Mouse (Mus musculus): ENCODE measurements around the gene Gm49337. TPM values are rescaled to one million over a fixed set of nuclear protein-coding genes. Genes with fewer than 3 reads are reported as not detected.
A peak's percentile ranks its signal among the peaks of the same experiment; 100 is the strongest.

The Gm49337 gene
- polyA plus RNA-seq, 1 experiment from 2014 or later = not detected

GRCm38 (mm10) chr4:116182079-116182478 is 8.9 kb downstream of the Gm49337 start:
- no peaks in the 10 kb centered on the region for H3K4me1 ChIP-seq (ENCODE audit: control insufficient read depth, low read depth, low read length)
- WGBS (ENCODE audit: insufficient replicate concordance) = 47% methylated on average over 3 of the region's 3 CpGs
- no peak for ATAC-seq (ENCODE audit: low read depth)
- no peak overlapping the region for H3K4me3 ChIP-seq (ENCODE audit: low read depth, low read length)
- H3K36me3 ChIP-seq (ENCODE audit: control insufficient read depth, insufficient read depth) = no peaks in the 10 kb centered on the region
- no peak overlapping the region for H3K4me2 ChIP-seq (ENCODE audit: low read depth, low read length)
- H3K27ac ChIP-seq (ENCODE audit: low read length) = no peak overlapping the region
- H3K9ac ChIP-seq (ENCODE audit: low read depth, low read length) = no peak overlapping the region
- H3K27me3 ChIP-seq (ENCODE audit: control insufficient read depth, insufficient read depth, low read depth, low read length) = peaks cover 11% of the 10 kb centered on the region
- H3K9me3 ChIP-seq (replicated peaks; ENCODE audit: control insufficient read depth, low read length) = no peaks in the 10 kb centered on the region

DNA sequence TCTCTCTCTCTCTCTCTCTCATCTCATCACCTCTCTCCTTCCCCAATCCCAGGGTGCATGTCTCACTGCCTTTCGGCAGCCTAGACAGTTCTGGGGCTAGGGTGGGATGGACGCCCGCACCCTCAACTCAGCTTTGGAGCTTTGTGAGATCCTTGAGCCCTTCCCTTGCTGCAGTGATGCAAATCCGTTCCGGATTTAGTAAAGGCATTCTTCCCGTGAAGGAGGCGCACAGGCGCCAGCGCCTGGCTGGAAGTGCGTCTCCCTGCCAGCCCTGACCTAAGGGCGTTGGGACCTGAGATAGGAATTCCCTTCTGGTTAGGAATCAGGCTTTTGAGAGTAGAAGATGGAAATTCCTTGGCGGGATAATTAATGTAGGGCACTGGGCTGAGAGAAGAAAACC is 9.6 kb downstream of the Gm49337 start:
- Histone ChIP-seq H3K4me3 (ENCODE audit: low read depth, low read length) (no peak overlapping the region), H3K4me2 (ENCODE audit: low read depth, low read length) (no peak overlapping the region), H3K36me3 (ENCODE audit: control insufficient read depth, insufficient read depth) (no peaks in the 10 kb centered on the region), H3K9me3 (replicated peaks; ENCODE audit: control insufficient read depth, low read length) (no peaks in the 10 kb centered on the region), H3K9ac (ENCODE audit: low read depth, low read length) (no peak overlapping the region), H3K4me1 (ENCODE audit: control insufficient read depth, low read depth, low read length) (no peaks in the 10 kb centered on the region), H3K27me3 (ENCODE audit: control insufficient read depth, insufficient read depth, low read depth, low read length) (peaks cover 9% of the 10 kb centered on the region), H3K27ac (ENCODE audit: low read length) (no peak overlapping the region)
- 30% methylated on average over 12 of the region's 12 CpGs for WGBS (ENCODE audit: insufficient replicate concordance)
- ATAC-seq (ENCODE audit: low read depth) = no peak

- no peak overlapping the region for H3K9ac ChIP-seq (ENCODE audit: low read depth, low read length)
- H3K27me3 ChIP-seq (ENCODE audit: control insufficient read depth, insufficient read depth, low read depth, low read length) = peaks cover 9% of the 10 kb centered on the region
- no peaks in the 10 kb centered on the region for H3K36me3 ChIP-seq (ENCODE audit: control insufficient read depth, insufficient read depth)
- no peak overlapping the region for H3K27ac ChIP-seq (ENCODE audit: low read length)
- H3K4me3 ChIP-seq (ENCODE audit: low read depth, low read length) = no peak overlapping the region
- ATAC-seq (ENCODE audit: low read depth) = no peak
- WGBS (ENCODE audit: insufficient replicate concordance) = 57% methylated on average over 4 of the region's 4 CpGs
- no peaks in the 10 kb centered on the region for H3K9me3 ChIP-seq (replicated peaks; ENCODE audit: control insufficient read depth, low read length)
- no peak overlapping the region for H3K4me2 ChIP-seq (ENCODE audit: low read depth, low read length)
- H3K4me1 ChIP-seq (ENCODE audit: control insufficient read depth, low read depth, low read length) = no peaks in the 10 kb centered on the region
Observed at GRCm38 (mm10) chr4:116185083-116185482, 11.9 kb downstream of the Gm49337 start.

GRCm38 (mm10) chr4:116192286-116192835 is 19.2 kb downstream of the Gm49337 start:
- 32% methylated on average over 4 of the region's 4 CpGs for WGBS (ENCODE audit: insufficient replicate concordance)
- H3K27me3 ChIP-seq (ENCODE audit: control insufficient read depth, insufficient read depth, low read depth, low read length) = no peaks in the 10 kb centered on the region
- H3K36me3 ChIP-seq (ENCODE audit: control insufficient read depth, insufficient read depth) = no peaks in the 10 kb centered on the region
- H3K4me2 ChIP-seq (ENCODE audit: low read depth, low read length) = no peak overlapping the region
- ATAC-seq (ENCODE audit: low read depth) = no peak
- H3K9ac ChIP-seq (ENCODE audit: low read depth, low read length) = no peak overlapping the region
- no peaks in the 10 kb centered on the region for H3K9me3 ChIP-seq (replicated peaks; ENCODE audit: control insufficient read depth, low read length)
- no peak overlapping the region; the same call in 1 of the 2 replicates for H3K27ac ChIP-seq (ENCODE audit: low read length)
- H3K4me1 ChIP-seq (ENCODE audit: control insufficient read depth, low read depth, low read length) = peaks cover 21% of the 10 kb centered on the region
- no peak overlapping the region for H3K4me3 ChIP-seq (ENCODE audit: low read depth, low read length)

GRCm38 (mm10) chr4:116193583-116194383 is 20.6 kb downstream of the Gm49337 start:
- no peaks in the 10 kb centered on the region for H3K36me3 ChIP-seq (ENCODE audit: control insufficient read depth, insufficient read depth)
- no peaks in the 10 kb centered on the region for H3K9me3 ChIP-seq (replicated peaks; ENCODE audit: control insufficient read depth, low read length)
- 23% methylated on average over 9 of the region's 9 CpGs for WGBS (ENCODE audit: insufficient replicate concordance)
- peaks cover 21% of the 10 kb centered on the region for H3K4me1 ChIP-seq (ENCODE audit: control insufficient read depth, low read depth, low read length)
- no peak overlapping the region for H3K4me3 ChIP-seq (ENCODE audit: low read depth, low read length)
- peak overlapping the region; percentile 30; the same call in 1 of the 2 replicates for H3K4me2 ChIP-seq (ENCODE audit: low read depth, low read length)
- peak; percentile 99 for ATAC-seq (ENCODE audit: low read depth)
- H3K27ac ChIP-seq (ENCODE audit: low read length) = peak overlapping the region; percentile 85
- H3K9ac ChIP-seq (ENCODE audit: low read depth, low read length) = no peak overlapping the region; the same call in none of the 2 replicates
- no peaks in the 10 kb centered on the region for H3K27me3 ChIP-seq (ENCODE audit: control insufficient read depth, insufficient read depth, low read depth, low read length)

GRCm38 (mm10) chr4:116198422-116198821 is 25.2 kb downstream of the Gm49337 start:
- no peaks in the 10 kb centered on the region for H3K9me3 ChIP-seq (replicated peaks; ENCODE audit: control insufficient read depth, low read length)
- no peak overlapping the region for H3K4me2 ChIP-seq (ENCODE audit: low read depth, low read length)
- no peak for ATAC-seq (ENCODE audit: low read depth)
- no peak overlapping the region for H3K27ac ChIP-seq (ENCODE audit: low read length)
- H3K4me3 ChIP-seq (ENCODE audit: low read depth, low read length) = no peak overlapping the region
- no peaks in the 10 kb centered on the region for H3K27me3 ChIP-seq (ENCODE audit: control insufficient read depth, insufficient read depth, low read depth, low read length)
- no peaks in the 10 kb centered on the region for H3K36me3 ChIP-seq (ENCODE audit: control insufficient read depth, insufficient read depth)
- no peak overlapping the region for H3K9ac ChIP-seq (ENCODE audit: low read depth, low read length)
- peaks cover 11% of the 10 kb centered on the region for H3K4me1 ChIP-seq (ENCODE audit: control insufficient read depth, low read depth, low read length)
- WGBS (ENCODE audit: insufficient replicate concordance) = 57% methylated on average over 2 of the region's 2 CpGs

DNA sequence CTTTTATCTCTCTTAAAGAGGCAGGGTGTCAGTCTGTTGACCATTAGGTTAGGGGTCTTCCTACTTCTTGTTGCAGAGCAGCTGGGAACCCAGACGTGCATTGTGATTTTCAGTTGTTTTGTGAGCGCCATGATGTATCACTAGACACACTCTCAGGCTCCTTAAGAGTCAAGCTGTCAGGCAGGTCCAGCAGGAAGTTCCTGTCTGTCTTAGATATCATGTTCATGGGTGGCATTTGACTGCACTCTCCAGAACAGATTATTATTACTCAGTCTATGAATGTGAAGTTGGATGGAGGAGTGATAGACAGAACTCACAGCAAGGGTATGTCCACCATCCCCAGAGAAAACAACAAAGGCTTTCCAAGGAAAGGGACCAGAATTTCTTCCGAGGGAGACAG is 31.2 kb downstream of the Gm49337 start:
- WGBS (ENCODE audit: insufficient replicate concordance) = 33% methylated on average over 3 of the region's 3 CpGs

GRCm38 (mm10) chr4:116206531-116206930 is 33.3 kb downstream of the Gm49337 start:
- WGBS (ENCODE audit: insufficient replicate concordance) = 74% methylated on average over 4 of the region's 4 CpGs
- no peaks in the 10 kb centered on the region for H3K4me1 ChIP-seq (ENCODE audit: control insufficient read depth, low read depth, low read length)
- ATAC-seq (ENCODE audit: low read depth) = no peak

More for the DNA sequence above, 31.2 kb downstream of the Gm49337 start:
- Histone ChIP-seq H3K9me3 (replicated peaks; ENCODE audit: control insufficient read depth, low read length) (no peaks in the 10 kb centered on the region), H3K36me3 (ENCODE audit: control insufficient read depth, insufficient read depth) (no peaks in the 10 kb centered on the region), H3K27me3 (ENCODE audit: control insufficient read depth, insufficient read depth, low read depth, low read length) (no peaks in the 10 kb centered on the region), H3K9ac (ENCODE audit: low read depth, low read length) (no peak overlapping the region), H3K4me3 (ENCODE audit: low read depth, low read length) (no peak overlapping the region), H3K4me2 (ENCODE audit: low read depth, low read length) (no peak overlapping the region), H3K27ac (ENCODE audit: low read length) (no peak overlapping the region), H3K4me1 (ENCODE audit: control insufficient read depth, low read depth, low read length) (no peaks in the 10 kb centered on the region)
- no peak for ATAC-seq (ENCODE audit: low read depth)

DNA sequence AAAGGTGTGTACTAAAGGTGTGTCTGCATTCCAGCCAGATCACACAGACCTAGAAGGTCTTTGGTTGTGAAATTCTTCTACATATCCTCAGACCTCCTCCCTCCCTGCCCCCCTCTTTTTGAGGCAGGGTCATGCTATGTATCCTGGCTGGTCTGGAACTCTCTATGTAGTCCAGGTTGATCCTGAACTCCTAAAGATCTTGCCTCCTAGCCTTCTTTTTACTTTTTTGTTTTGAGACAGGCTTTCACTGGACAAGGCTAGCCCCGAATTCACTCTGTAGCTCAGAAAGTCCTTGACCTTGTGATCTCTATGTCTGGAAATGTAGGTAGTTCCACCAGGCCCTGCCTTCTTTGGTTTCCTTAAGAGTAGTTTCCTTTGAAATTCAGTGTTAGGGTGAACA is 35.7 kb downstream of the Gm49337 start:
- no peak overlapping the region for H3K27ac ChIP-seq (ENCODE audit: low read length)
- 64% methylated on average over 1 of the region's 1 CpGs for WGBS (ENCODE audit: insufficient replicate concordance)
- no peaks in the 10 kb centered on the region for H3K36me3 ChIP-seq (ENCODE audit: control insufficient read depth, insufficient read depth)
- ATAC-seq (ENCODE audit: low read depth) = no peak
- H3K4me2 ChIP-seq (ENCODE audit: low read depth, low read length) = no peak overlapping the region
- H3K9ac ChIP-seq (ENCODE audit: low read depth, low read length) = no peak overlapping the region
- H3K27me3 ChIP-seq (ENCODE audit: control insufficient read depth, insufficient read depth, low read depth, low read length) = no peaks in the 10 kb centered on the region
- H3K9me3 ChIP-seq (replicated peaks; ENCODE audit: control insufficient read depth, low read length) = no peaks in the 10 kb centered on the region
- H3K4me3 ChIP-seq (ENCODE audit: low read depth, low read length) = no peak overlapping the region
- no peaks in the 10 kb centered on the region for H3K4me1 ChIP-seq (ENCODE audit: control insufficient read depth, low read depth, low read length)

More at GRCm38 (mm10) chr4:116206531-116206930, 33.3 kb downstream of the Gm49337 start:
- Histone ChIP-seq H3K9me3 (replicated peaks; ENCODE audit: control insufficient read depth, low read length) (no peaks in the 10 kb centered on the region), H3K27ac (ENCODE audit: low read length) (no peak overlapping the region), H3K4me3 (ENCODE audit: low read depth, low read length) (no peak overlapping the region), H3K36me3 (ENCODE audit: control insufficient read depth, insufficient read depth) (no peaks in the 10 kb centered on the region), H3K9ac (ENCODE audit: low read depth, low read length) (no peak overlapping the region), H3K4me2 (ENCODE audit: low read depth, low read length) (no peak overlapping the region), H3K27me3 (ENCODE audit: control insufficient read depth, insufficient read depth, low read depth, low read length) (no peaks in the 10 kb centered on the region)
